Mouse (Mus musculus) embryonic facial prominence, embryonic 14.5 days (tissue): ENCODE results near the gene Mfsd5. TPM values are rescaled to one million over a fixed set of nuclear protein-coding genes. Genes with fewer than 3 reads are reported as not detected.

Source experiments
- ATAC-seq: fragments of 200-750 bp; cut with Nextera tagmentation; 2 replicates; pipeline ENCODE4 v1.8.0; 2017; ENCODE audit warnings: low read depth, moderate number of reproducible peaks, moderate TSS enrichment
- DNase-seq: peaks from one replicate; pipeline ENCODE4 v3.0.0-alpha.2; 2015; ENCODE audit warnings: low spot score
- H3K27ac ChIP-seq: fragments of 300-500 bp; sonication (generic); replicated peaks from 2 replicates; pipeline ENCODE4 v1.5.1; 2014; ENCODE audit warnings: low read depth, mild to moderate bottlenecking, low read length, moderate library complexity
- H3K27me3 ChIP-seq: fragments of 300-500 bp; sonication (generic); replicated peaks from 2 replicates; pipeline ENCODE4 v1.6.1; 2014; ENCODE audit warnings: low read length; ENCODE audit not compliant: control insufficient read depth, insufficient read depth
- H3K36me3 ChIP-seq: fragments of 300-500 bp; sonication (generic); 2 replicates; pipeline ENCODE4 v1.6.1; 2014; ENCODE audit warnings: low read length, mixed read lengths; ENCODE audit not compliant: control insufficient read depth, insufficient read depth
- H3K4me1 ChIP-seq: fragments of 300-500 bp; sonication (generic); 2 replicates; pipeline ENCODE4 v1.6.1; 2014; ENCODE audit warnings: antibody characterized with exemption, low read length; ENCODE audit not compliant: control insufficient read depth, insufficient read depth
- H3K4me2 ChIP-seq: fragments of 300-500 bp; sonication (generic); 2 replicates; pipeline ENCODE4 v1.6.1; 2014; ENCODE audit warnings: low read depth, mild to moderate bottlenecking, low read length, moderate library complexity, mixed read lengths
- H3K4me3 ChIP-seq: fragments of 300-500 bp; sonication (generic); 2 replicates; pipeline ENCODE4 v1.5.1; 2014; ENCODE audit warnings: low read depth, mild to moderate bottlenecking, low read length
- H3K9ac ChIP-seq: fragments of 300-500 bp; sonication (generic); 2 replicates; pipeline ENCODE4 v1.6.1; 2014; ENCODE audit warnings: low read depth, mild to moderate bottlenecking, low read length, moderate library complexity, mixed read lengths
- H3K9me3 ChIP-seq: fragments of 300-500 bp; sonication (generic); 2 replicates; pipeline ENCODE4 v1.6.1; 2016; ENCODE audit warnings: low read length; ENCODE audit not compliant: control insufficient read depth
- WGBS: fragments of 180-500 bp; shearing (Covaris S2); extraction: QIAGEN DNeasy Blood & Tissue Kit; methylation state at CpG from one replicate; pipeline ENCODE4 v1.1.7; 2014; 5-methylcytosine and 5-hydroxymethylcytosine counted together
- polyA plus RNA-seq: library from polyadenylated mRNA; unstranded; fragments of >200 nt; fragmentation: Nextera tagmentation; extraction: Ambion mirVana; gene quantifications from 2 replicates; pipeline ENCODE4 v1.2.1, GENCODE M21; 2014

Gene Mfsd5
- polyA plus RNA-seq, 1 experiment from 2014 or later = 64.6 TPM

DNA sequence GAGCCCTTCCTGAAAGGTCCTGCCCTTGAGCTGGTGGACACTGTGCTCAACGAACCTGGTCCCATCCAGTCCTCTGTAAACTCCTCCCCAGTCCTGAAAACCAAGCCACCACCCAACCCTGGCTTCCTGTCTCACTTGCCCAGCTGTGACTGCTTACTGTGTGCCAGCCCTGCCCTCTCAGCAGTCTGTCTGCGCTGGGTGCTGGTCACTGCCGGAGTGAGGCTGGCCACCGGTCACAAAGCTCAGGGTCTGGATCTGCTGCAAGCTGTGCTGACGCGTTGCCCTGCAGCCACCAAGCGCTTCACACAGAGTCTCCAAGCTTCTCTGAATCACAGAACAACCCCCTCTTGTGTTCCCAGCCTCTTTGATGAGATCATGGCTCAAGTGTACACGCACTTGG is 36.0 kb downstream of the Mfsd5 start:
- no peak overlapping the region for H3K4me2 ChIP-seq
- no peak overlapping the region for H3K27ac ChIP-seq
- peaks cover 80% of the 10 kb centered on the region for H3K36me3 ChIP-seq
- H3K9ac ChIP-seq = no peak overlapping the region
- DNase-seq (no peak), ATAC-seq (no peak)
- no peaks in the 10 kb centered on the region for H3K27me3 ChIP-seq
- H3K4me1 ChIP-seq = no peaks in the 10 kb centered on the region
- H3K4me3 ChIP-seq = no peak overlapping the region
- WGBS = 93% methylated on average over 8 of the region's 8 CpGs
- H3K9me3 ChIP-seq = no peaks in the 10 kb centered on the region

DNA sequence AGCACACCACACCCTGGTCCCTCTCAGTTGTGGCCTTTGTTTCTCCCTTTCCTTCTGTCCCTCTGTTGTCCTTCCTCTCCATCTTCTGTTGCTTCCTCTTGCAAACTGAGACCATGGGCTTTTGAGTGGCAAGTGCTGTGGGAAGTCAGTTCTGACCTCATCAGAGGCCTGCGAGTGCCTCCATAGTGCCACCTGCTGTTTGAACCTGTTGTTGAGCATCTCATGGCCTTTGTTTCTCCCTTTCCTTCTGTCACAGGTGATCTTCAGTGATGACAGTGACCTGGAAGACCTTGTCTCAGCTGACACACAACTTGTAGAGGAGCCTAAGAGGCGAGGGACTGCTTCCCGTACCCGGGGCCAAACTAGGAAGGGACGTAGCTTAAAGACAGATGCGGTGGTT is 37.0 kb downstream of the Mfsd5 start:
- 92% methylated on average over 6 of the region's 6 CpGs for WGBS
- Histone ChIP-seq H3K4me2 (no peak overlapping the region), H3K36me3 (peaks cover 84% of the 10 kb centered on the region), H3K9ac (no peak overlapping the region), H3K27ac (no peak overlapping the region), H3K4me1 (no peaks in the 10 kb centered on the region), H3K9me3 (no peaks in the 10 kb centered on the region), H3K4me3 (no peak overlapping the region), H3K27me3 (no peaks in the 10 kb centered on the region)
- DNase-seq (peak; percentile 61), ATAC-seq (no peak)

DNA sequence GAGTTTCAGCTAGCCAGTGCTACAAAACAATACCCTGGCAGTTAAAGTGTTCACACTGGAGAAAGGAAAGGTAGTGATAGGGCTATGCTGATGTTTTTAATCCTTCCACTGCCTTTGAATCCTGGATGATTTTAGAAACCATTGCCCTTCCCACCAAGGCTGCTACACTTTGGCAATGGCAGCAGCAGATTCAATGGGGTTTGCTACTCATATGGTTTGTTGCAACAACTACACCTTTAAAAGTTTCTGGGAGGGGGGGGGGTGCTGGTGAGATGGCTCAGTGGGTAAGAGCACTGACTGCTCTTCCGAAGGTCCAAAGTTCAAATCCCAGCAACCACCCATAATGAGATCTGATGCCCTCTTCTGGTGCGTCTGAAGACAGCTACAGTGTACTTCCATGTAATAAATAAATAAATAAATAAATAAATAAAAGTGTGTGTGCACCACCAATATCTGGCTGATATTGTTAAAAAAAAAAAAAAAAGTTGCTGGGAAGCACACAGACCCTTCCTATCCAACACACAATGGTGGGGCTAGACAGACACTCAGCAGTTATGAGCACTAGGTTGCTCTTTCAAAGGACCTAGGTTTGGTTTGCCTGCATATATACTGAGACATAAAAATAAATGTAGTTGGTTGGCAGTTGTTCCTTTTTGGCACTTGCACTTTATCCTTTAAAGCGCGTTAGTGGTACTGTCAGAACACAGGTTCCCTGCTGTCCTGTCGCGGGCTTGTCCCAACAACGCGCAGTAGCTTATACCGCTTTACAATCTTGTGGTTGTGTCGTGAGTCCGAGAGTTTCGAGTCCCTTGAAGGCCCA is 45.6 kb downstream of the Mfsd5 start:
- Histone ChIP-seq H3K9ac (no peak overlapping the region), H3K4me1 (peaks cover 3% of the 10 kb centered on the region; the same call in 1 of the 2 replicates), H3K36me3 (peaks cover 56% of the 10 kb centered on the region), H3K27me3 (no peaks in the 10 kb centered on the region), H3K9me3 (no peaks in the 10 kb centered on the region), H3K27ac (no peak overlapping the region), H3K4me3 (no peak overlapping the region), H3K4me2 (peak overlapping the region; percentile 72)
- ATAC-seq (no peak), DNase-seq (no peak)
- 76% methylated on average over 12 of the region's 12 CpGs for WGBS

DNA sequence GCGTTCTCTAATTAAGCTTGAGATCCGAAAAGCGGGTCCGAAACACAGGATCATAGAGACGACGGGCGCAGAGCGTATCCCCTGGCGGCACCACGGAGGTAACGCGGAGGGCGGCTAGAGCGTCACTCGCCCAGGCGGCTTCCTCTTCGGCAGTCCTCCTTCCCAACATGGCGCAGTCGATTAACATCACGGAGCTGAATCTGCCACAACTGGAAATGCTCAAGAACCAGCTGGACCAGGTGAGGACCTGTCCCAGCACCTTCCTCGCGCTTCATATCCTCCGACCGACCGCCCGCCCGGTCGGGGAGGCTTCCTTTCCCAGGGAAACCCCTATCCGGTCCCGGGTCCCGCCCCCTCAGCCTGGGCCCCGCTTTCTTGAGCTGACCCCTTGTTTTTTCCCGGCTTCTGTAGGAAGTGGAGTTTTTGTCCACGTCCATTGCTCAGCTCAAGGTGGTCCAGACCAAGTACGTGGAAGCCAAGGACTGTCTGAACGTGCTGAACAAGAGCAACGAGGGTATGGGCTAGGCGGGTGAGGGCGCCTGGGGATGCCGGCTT is 46.8 kb downstream of the Mfsd5 start, which contains the start of gene Pfdn5:
Gene Pfdn5, plus strand, starts transcription at position 95 of the 555 bp plus-strand sequence.
- peak; percentile 94 for ATAC-seq
- WGBS = under 1% methylated on average over 40 of the region's 40 CpGs
- H3K9ac ChIP-seq = peak within 1 kb of the TSS; percentile 87

DNA sequence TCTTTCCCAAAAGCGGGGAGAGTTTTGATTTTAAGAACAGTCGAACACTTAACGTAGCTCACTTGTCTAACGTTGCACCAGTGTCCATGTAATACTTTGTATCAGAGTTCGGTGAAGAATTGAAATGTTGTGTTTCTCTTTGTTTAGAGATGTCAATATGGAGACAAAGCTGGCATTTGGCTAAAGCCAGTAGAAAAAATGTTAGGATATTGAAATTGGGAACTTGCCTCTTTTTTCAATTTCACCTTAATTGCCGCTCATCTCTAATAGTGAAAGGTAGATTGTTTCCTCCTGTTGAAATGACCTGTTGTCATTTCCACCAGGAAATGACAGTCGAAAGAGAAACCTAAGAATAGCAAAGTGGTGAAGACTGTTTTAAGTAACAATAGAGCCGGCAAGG is 47.6 kb downstream of the Mfsd5 start:
- Histone ChIP-seq H3K9ac (peak overlapping the region; percentile 87), H3K27ac (peak overlapping the region; percentile 78; the same call in 1 of the 2 replicates), H3K4me2 (peak overlapping the region; percentile 72), H3K4me1 (peaks cover 8% of the 10 kb centered on the region; the same call in 1 of the 2 replicates), H3K27me3 (no peaks in the 10 kb centered on the region), H3K36me3 (peaks cover 50% of the 10 kb centered on the region), H3K4me3 (peak overlapping the region; percentile 91), H3K9me3 (no peaks in the 10 kb centered on the region)
- ATAC-seq = no peak
- DNase-seq = no peak
- WGBS = 61% methylated on average over 8 of the region's 8 CpGs

More for the DNA sequence above, 46.8 kb downstream of the Mfsd5 start, which contains the start of gene Pfdn5:
- H3K27ac ChIP-seq = peak within 1 kb of the TSS; percentile 78
- peak; percentile 92 for DNase-seq
- peaks cover 4% of the 10 kb centered on the region; the same call in 1 of the 2 replicates for H3K4me1 ChIP-seq
- peak within 1 kb of the TSS; percentile 91 for H3K4me3 ChIP-seq
- no peaks in the 10 kb centered on the region for H3K9me3 ChIP-seq
- H3K36me3 ChIP-seq = peaks cover 56% of the 10 kb centered on the region
- H3K27me3 ChIP-seq = no peaks in the 10 kb centered on the region
- H3K4me2 ChIP-seq = peak within 1 kb of the TSS; percentile 72

Other genes with a start within 250 kb of the Mfsd5 start
- gene Eif4b, start 205.7 kb upstream of the Mfsd5 start, polyA plus RNA-seq = 123 and 141 TPM in 2 replicates
- 45.9 and 56.4 TPM in 2 replicates for gene Tns2, start 179.0 kb upstream of the Mfsd5 start, polyA plus RNA-seq
- gene Spryd3, start 143.2 kb upstream of the Mfsd5 start, polyA plus RNA-seq = 19.2 TPM in 2 replicates
- gene Igfbp6, start 135.1 kb upstream of the Mfsd5 start, polyA plus RNA-seq = 15.0 and 20.1 TPM in 2 replicates
- gene Soat2, start 128.9 kb upstream of the Mfsd5 start, polyA plus RNA-seq = 0.17 and 0.63 TPM in 2 replicates
- gene Zfp740, start 76.2 kb upstream of the Mfsd5 start, polyA plus RNA-seq = 48.6 and 49.8 TPM in 2 replicates
- 63.6 and 66.8 TPM in 2 replicates for gene Csad, start 74.7 kb upstream of the Mfsd5 start, polyA plus RNA-seq
- gene Itgb7, start 47.5 kb upstream of the Mfsd5 start, polyA plus RNA-seq = 2.1 and 4.1 TPM in 2 replicates
- 73.8 and 75.3 TPM in 2 replicates for gene Rarg, start 21.9 kb upstream of the Mfsd5 start, polyA plus RNA-seq
- 0.71 and 1.1 TPM in 2 replicates for gene Gm9918, start 8.9 kb upstream of the Mfsd5 start, polyA plus RNA-seq
- 22.4 and 24.0 TPM in 2 replicates for gene Espl1, start 16.8 kb downstream of the Mfsd5 start, polyA plus RNA-seq
- 466 and 478 TPM in 2 replicates for gene Pfdn5, start 46.7 kb downstream of the Mfsd5 start, polyA plus RNA-seq
- gene Myg1, start 52.3 kb downstream of the Mfsd5 start, polyA plus RNA-seq = 79.0 and 83.2 TPM in 2 replicates
- 52.5 and 60.5 TPM in 2 replicates for gene Aaas, start 71.3 kb downstream of the Mfsd5 start, polyA plus RNA-seq
- 31.2 and 45.0 TPM in 2 replicates for gene Sp7, start 87.7 kb downstream of the Mfsd5 start, polyA plus RNA-seq
- gene Sp1, start 126.7 kb downstream of the Mfsd5 start, polyA plus RNA-seq = 15.5 and 16.5 TPM in 2 replicates
- gene Amhr2, start 165.9 kb downstream of the Mfsd5 start, polyA plus RNA-seq = 0.26 and 0.96 TPM in 2 replicates
- gene Prr13, start 179.6 kb downstream of the Mfsd5 start, polyA plus RNA-seq = 95.9 and 97.6 TPM in 2 replicates
- gene Pcbp2, start 191.1 kb downstream of the Mfsd5 start, polyA plus RNA-seq = 276 and 279 TPM in 2 replicates
- 3.2 and 5.2 TPM in 2 replicates for gene Gm10337, start 224.3 kb downstream of the Mfsd5 start, polyA plus RNA-seq
- gene Map3k12, start 237.6 kb downstream of the Mfsd5 start, polyA plus RNA-seq = 13.0 and 15.8 TPM in 2 replicates
- 68.5 and 79.0 TPM in 2 replicates for gene Tarbp2, start 238.7 kb downstream of the Mfsd5 start, polyA plus RNA-seq
- gene Npff, start 245.5 kb downstream of the Mfsd5 start, polyA plus RNA-seq = 2.0 and 2.2 TPM in 2 replicates